Comparison of ENCODE assay signal across 29 mouse cellular contexts in genomic region chr6:85230762-85231161, GRCm38 (mm10). TPM values are rescaled to one million over a fixed set of nuclear protein-coding genes. Genes with fewer than 3 reads are reported as not detected.
"Had no signal": no experiment of that assay in that cellular context is flagged by ENCODE, and none has a peak within 500 bp of the region (broad histone marks: within the 10 kb centered on the region; RNA-seq: fewer than 3 reads in every experiment).

No protein-coding gene starts in this region.

- H3K4me1 ChIP-seq: heart, embryonic 15.5 days; liver, embryonic 13.5 days; liver, embryonic 15.5 days had no signal

- H3K9me3 ChIP-seq: heart, embryonic 13.5 days; heart, embryonic 15.5 days; hindbrain, embryonic 13.5 days; hindbrain, embryonic 15.5 days; limb, embryonic 10.5 days; limb, embryonic 12.5 days; liver, embryonic 13.5 days; liver, embryonic 15.5 days had no signal

- H3K4me3 ChIP-seq: heart, embryonic 13.5 days; heart, embryonic 15.5 days; hindbrain, embryonic 13.5 days; hindbrain, embryonic 15.5 days; layer of hippocampus, adult 2 months; left cerebral cortex, adult 2 months; limb, embryonic 10.5 days; limb, embryonic 12.5 days; liver, embryonic 13.5 days; liver, embryonic 15.5 days had no signal

- ATAC-seq: hindbrain, postnatal 0 days had no signal

- DNase-seq: gastrocnemius, postnatal 14 days; gastrocnemius, postnatal 36 days; heart, adult 18-20 months; heart, postnatal 14 days; heart, postnatal 36 days; kidney, adult 18-20 months; kidney, adult 9 months; kidney, postnatal 10 days; kidney, postnatal 25 days; liver; liver, embryonic 13.5 days had no signal

- H3K36me3 ChIP-seq: heart, embryonic 13.5 days; heart, embryonic 15.5 days; hindbrain, embryonic 13.5 days; hindbrain, embryonic 15.5 days; limb, embryonic 10.5 days; limb, embryonic 12.5 days; liver, embryonic 13.5 days; liver, embryonic 15.5 days had no signal

- H3K4me2 ChIP-seq: heart, embryonic 11.5 days; heart, embryonic 13.5 days; heart, embryonic 15.5 days; hindbrain, embryonic 13.5 days; hindbrain, embryonic 15.5 days; limb, embryonic 12.5 days; liver, embryonic 11.5 days; liver, embryonic 13.5 days; liver, embryonic 15.5 days had no signal

- H3K27me3 ChIP-seq: heart, embryonic 15.5 days; hindbrain, embryonic 15.5 days; limb, embryonic 12.5 days; liver, embryonic 13.5 days; liver, embryonic 15.5 days had no signal

- H3K9ac ChIP-seq: heart, embryonic 13.5 days; heart, embryonic 15.5 days; hindbrain, embryonic 13.5 days; hindbrain, embryonic 15.5 days; limb, embryonic 12.5 days; liver, embryonic 13.5 days; liver, embryonic 15.5 days had no signal

- H3K27ac ChIP-seq: heart, embryonic 13.5 days; heart, embryonic 15.5 days; hindbrain, embryonic 13.5 days; hindbrain, embryonic 15.5 days; hindbrain, postnatal 0 days; layer of hippocampus, adult 2 months; left cerebral cortex, adult 2 months; limb, embryonic 10.5 days; limb, embryonic 12.5 days; liver, embryonic 13.5 days; liver, embryonic 15.5 days had no signal

RNA-seq across cellular contexts. Expression of gene Emx1, which starts 43.5 kb away (rescaled TPM):
- total RNA-seq: gastrocnemius, adult 18-20 months; gastrocnemius, adult 8-10 months; gastrocnemius, postnatal 14 days; gastrocnemius, postnatal 36 days; heart, adult 18-20 months; heart, postnatal 14 days; heart, postnatal 36 days; hematopoietic stem cell, adult 5-6 weeks had no signal
- polyA plus RNA-seq: heart, embryonic 11.5 days; heart, embryonic 13.5 days; heart, embryonic 15.5 days; heart, postnatal 0 days; hindbrain, embryonic 11.5 days; hindbrain, embryonic 13.5 days; intestine, embryonic 14.5 days; liver, embryonic 13.5 days; liver, embryonic 15.5 days had no signal
